Mouse (Mus musculus): Measurements from ENCODE around the gene Meis1.

Meis1 gene

DNA sequence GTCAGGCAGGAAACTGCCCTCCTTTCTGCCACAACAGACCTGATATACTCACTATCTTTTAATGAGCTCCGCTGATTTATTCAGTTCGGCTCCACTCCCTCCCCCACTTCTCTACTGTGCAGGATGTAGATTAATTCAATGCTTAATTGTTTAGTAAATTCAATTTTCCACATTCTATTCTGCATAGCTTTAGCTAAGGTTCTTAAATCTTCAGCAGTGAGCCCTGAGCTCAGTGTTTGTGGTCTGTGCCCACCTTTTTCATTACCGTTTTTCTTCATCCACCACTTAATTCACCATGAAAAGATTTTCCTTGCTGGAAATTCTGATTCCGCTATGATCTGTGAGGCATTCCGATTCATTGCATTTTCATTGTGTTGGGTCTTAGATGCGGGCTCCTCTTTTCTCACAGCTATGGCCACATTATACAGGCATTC, 28.5 kb downstream of the Meis1 start:
- DNase-seq (ENCODE audit: low spot score in 2 of 2), result no peak

DNA sequence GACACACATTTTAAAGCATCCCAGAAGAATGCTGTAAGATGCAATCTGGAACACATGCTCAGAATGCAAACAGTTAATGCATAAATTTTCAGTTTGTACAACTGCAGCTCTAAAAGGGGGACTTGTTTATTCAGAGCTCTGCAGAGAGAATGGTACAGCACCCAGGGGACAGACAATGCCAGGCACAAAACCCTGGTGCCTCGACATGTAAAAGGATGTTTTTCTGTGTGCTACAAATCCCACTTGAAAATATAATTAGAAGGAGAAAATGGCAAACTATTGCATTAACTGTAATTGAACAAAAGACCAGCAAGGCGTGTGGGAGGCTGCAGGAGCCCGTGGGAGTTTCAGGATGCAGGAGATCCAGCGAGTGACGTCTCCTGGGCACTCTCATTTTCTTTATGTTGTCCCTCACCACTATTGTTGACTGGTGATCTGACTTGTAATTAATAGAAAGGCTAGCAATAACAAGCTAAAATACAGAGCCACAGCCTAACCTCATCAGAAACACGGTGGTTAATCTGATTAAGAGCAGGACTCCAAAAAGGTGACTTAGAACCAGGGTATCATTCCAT, 29.0 kb downstream of the Meis1 start:
- DNase-seq (ENCODE audit: low spot score in 2 of 2), result no peak

DNA sequence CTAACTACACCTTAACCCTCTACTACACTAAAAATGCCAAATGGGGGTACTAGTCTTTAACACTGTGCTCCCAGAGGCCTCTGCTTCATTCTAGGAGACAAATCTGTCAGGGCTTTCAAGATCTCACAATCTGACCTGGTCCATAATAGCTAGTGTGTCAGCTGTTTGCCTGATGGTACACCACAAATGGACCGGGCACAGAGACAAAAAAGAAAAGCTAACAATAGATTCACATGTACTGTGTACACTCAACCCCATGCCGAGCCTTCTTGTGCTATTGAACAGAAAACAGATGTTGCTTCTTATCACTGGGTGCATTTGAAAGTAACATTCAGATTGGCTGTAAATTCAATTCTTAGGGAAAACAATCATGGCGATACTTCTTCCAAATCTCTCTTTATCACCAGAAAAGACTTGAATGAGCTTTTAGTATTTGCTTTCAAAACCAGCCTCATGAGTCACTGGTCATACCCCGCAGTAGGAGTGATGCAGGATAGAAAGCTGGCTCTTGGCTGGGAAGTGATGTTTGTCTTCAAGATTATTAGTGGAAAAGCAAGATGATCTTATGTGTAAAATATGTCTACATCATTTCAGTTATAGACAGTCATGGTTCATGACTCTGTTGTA, 30.0 kb downstream of the Meis1 start:
- DNase-seq (ENCODE audit: low spot score in 2 of 2), result no peak

DNA sequence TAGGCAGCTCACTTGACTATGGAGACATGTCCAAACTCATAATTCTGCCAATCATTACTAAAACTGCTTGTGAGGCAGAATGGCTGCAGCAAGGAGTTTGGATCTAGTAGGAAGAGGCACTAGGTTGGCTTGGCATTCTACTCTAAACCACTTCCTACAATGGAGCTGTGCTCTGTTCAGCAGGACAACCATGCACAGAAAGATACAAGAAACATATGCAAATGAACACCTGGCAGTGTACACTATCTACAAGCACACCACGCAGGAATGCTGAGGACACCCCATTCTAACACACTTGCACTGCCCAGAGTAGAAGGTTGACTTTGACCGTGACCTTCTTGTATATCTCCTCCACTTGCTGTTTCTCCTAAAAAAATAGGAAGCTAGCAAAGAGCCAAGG, 35.0 kb downstream of the Meis1 start:
- no peak for DNase-seq (ENCODE audit: low spot score in 2 of 2)

DNA sequence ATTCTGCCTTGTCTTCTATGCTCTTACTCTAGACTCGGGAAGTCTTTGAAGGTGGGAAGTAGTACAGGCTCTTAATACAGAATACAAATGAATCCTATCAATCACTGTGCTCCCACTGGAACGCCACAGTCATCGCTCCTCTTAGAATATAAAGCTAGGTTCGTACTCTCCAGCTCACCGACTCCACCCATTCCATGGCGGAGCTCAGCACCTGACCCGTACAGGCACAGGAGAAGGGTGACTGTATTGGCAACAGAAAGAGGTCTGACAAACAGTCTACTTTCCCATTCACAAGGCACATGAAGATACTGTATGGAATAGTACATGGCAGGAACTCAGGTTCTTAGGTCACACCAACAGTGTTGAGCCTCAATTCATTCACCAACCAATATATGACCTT, 35.5 kb downstream of the Meis1 start:
- DNase-seq (ENCODE audit: low spot score in 2 of 2), result no peak

DNA sequence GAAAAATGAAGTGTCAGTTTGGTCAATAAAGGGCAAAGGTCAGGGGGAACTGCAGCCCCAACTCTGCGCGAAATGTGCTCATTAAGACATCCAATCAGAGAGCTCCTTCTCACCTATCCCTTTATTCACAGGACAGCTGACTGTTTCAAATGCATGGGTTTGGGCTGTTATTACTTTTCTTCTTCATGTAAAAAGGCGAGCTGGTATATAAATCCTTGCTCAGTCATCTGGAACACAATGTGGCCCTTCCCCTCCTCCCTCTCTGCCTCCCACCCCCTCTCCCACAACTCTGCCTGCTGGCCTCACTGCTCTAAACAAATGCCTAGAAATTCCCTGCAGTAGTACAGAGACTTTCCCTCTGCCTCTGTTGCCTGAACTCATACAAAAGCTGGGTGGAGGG, 36.5 kb downstream of the Meis1 start:
- DNase-seq (ENCODE audit: low spot score in 2 of 2), result no peak

DNA sequence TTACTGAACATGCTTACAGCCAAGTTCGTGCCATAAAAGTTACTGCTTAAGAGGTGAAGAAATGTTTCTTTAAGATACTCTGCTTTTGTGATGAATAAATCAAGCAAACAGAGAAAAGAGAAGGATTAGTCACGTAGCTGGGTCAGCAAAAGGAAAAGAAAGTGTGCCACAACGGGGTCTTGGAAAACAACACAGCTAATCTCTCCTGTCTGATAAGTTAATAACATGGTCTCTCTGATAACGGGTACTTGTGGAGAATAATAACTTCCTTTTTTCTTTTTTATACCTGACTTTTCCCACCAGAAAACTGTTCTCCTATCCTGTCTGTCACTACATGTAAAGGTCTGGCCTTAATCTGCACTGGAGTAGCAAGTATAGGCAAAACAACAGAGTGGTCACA, 37.4 kb downstream of the Meis1 start:
- DNase-seq (ENCODE audit: low spot score in 2 of 2), result no peak

DNA sequence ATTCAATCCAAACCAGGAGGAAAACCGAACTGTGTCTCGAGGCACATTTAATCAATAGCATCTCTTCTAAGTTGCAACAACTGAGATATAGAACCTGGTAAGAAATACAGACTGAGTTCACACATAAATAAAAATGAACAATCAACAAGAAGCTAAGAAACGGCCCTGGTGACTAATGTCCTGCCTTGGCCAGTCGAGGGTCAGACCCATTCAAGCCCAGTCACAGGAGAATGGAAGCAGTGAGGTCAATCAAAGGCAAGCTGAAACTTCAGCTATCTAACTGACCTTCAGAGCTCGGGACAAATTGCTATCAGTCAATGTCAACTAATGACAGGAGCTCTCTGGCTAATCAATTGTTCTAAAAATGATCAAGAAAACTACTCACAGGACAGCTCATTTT, 38.2 kb downstream of the Meis1 start:
- DNase-seq (ENCODE audit: low spot score in 2 of 2), result no peak

DNA sequence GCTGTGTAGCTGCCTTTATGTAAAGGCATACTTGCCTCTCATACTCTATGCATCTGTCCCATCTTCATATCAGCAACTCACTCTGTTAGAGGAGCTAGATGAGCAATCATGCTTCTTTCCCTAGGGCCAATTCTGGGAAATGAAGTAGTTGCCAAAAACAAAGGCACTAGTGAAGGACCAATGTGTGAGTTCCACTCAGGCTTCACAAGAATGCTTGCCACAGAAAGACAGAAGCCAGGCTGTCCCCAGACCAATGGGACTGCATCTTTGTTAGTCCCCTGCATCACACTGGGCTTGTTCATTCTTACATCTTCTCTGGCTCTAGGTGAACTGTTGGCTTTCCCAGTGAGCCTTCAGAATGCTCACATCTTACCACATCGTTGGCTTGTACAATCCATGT, 43.7 kb downstream of the Meis1 start:
- no peak for DNase-seq (ENCODE audit: low spot score in 2 of 2)

DNA sequence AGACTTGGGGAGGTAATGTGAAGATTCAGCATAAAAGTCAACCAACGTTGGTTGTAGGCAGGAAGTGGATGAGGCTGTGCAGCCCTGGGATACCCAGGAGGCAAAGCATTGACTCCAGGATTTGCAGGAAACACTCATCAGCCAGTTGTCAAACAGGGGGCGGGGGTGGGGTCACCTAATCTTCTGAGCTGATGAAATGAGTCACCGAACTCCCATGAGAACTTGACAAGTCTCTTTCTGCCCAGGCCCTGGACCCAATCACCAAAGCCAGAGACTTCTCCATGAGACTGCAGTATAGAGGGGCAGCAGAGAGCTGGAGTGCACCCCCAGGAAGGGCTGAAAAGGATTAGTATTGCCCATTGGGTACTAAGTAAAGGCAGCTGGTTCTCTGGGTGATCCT, 45.0 kb downstream of the Meis1 start:
- DNase-seq (ENCODE audit: low spot score in 2 of 2), result no peak

DNA sequence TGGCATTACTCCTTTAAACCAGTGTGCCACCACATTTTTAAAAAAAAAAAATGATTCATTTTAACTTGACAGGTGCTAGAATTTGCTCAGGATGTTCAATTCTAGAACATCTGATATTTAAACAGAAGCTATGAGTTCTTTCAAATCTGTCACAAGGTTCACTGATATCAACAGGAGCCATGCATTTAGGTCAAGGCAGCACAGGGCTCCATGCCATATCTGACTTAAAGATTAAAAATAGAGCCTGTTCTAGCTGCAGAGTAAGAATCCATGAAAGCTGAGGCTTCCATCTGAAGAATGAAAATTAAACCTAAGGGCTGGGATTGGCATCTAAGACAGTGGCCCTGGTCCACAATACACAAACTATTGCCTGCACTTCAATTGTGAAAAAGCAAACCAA, 45.8 kb downstream of the Meis1 start:
- no peak for DNase-seq (ENCODE audit: low spot score in 2 of 2)

DNA sequence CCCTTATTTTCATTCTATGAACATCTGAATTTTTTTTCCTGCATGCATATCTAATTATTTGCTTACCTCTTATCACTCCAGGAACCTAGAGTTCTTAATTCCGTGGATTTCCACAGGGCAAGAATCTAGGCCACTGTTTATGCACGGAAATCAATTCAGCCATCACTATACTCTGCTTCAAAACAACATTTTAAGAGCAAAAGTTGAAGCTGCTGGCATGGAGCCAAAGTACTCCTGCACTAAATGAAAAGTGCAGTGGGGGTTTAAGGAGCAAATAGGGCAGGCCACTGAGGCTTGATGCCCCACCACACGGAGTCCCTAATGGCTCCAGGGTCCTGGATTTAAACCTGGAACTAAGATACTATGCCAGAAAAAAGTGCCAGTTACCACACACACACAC, 47.2 kb downstream of the Meis1 start:
- no peak for DNase-seq (ENCODE audit: low spot score in 2 of 2)

DNA sequence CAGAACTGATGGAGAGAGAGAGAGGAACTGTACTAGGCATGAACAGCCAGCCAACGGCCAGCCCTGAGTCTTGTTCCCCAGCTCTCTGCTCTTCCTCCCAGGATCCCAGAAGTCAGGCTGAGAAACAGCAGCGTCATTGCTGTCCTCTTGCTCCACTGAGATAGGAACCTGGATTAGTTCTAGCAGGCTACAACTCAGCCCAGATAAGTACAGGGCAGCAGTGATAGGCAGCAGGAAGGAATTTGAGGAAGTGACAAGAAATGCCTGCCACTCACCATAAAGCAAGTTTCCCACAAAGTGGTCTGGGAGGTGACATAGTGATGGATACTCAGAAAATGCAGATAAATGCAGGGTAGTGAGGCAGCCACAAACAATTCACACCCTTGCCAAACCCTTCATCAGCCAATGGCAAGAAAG, 48.9 kb downstream of the Meis1 start:
- no peak for DNase-seq (ENCODE audit: low spot score in 2 of 2)

DNA sequence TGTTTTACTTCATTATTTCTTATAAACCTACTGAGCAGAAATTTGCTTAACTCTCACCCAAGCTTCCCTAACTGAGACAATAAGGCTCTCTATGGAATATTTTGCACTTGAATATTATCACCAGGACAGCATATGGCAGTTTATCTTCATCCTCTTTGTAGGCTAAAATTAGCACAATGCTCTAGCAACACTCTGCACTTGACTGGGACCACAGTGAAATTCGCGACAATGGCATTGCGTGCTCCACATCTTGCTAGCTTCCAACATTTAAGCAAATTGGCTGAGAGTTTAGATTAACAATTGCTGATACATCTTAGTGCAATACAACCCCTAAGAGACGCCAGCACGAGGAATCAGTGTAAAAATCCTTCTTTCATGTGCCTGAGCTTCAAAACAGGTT, 54.4 kb downstream of the Meis1 start:
- DNase-seq (ENCODE audit: low spot score in 2 of 2), result no peak

DNA sequence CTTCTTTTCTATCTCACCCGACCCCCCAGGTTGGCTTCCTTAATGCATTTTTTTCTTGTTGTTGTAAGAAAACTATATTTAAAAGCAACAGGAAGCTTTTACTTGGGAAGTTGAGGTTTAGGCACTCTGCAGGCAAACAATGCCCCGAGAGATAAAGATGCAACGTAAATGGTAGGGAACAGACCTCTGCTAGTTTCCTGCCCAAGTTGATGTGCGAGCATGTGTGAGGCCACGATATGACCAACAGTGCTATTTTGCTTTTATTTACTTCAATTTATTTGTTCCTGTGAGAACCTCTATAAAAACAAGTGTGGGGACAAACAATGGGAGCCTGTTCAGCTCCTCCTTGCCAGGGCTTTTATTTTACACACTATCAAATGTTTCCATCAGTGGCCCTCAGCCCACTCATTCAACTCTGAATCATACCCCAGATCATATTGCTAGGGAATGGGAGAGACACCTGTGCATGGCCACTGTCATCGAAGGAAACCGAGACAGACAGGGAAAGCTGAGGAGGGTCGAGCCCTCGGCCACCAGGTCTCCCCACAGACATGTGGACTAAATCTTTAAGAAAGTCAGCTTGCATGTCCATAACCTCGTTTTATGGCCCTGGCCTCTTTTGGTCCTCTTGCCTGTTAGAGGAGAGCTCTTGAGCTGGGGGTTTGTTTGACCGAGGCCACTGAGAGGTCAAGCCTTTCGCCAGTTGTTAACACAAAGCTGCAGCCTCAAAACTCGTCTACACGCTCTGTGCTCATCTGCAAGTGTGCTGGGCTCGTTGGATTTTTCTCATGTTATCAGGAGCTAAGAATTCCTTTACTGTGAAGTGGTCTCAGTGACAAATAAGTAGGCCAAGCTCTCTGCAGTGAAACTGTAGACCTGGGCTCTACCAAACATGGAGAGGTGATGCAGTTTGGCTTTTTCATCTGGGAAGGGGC, 55.3 kb downstream of the Meis1 start:
- DNase-seq (ENCODE audit: low spot score in 2 of 2), result no peak

DNA sequence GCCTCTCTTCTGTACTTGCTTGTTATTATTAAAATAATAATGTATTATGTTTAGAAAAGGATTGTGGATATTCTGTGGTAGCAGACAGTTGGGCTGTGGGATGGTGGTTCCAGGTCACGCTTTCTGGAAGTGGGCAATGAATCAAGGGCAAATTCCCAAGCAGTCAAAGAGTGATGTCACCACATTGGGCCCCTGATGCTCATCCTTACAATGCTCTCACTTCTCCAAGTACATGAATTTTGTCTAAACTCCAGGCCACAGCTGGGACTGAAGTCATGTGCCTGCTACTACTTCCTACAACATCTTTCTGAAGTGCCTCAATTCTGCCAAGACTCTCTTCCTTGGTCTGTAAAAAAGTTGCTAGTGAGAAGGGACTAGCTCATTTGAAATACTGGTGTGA, 59.3 kb downstream of the Meis1 start:
- no peak for DNase-seq (ENCODE audit: low spot score in 2 of 2)

DNA sequence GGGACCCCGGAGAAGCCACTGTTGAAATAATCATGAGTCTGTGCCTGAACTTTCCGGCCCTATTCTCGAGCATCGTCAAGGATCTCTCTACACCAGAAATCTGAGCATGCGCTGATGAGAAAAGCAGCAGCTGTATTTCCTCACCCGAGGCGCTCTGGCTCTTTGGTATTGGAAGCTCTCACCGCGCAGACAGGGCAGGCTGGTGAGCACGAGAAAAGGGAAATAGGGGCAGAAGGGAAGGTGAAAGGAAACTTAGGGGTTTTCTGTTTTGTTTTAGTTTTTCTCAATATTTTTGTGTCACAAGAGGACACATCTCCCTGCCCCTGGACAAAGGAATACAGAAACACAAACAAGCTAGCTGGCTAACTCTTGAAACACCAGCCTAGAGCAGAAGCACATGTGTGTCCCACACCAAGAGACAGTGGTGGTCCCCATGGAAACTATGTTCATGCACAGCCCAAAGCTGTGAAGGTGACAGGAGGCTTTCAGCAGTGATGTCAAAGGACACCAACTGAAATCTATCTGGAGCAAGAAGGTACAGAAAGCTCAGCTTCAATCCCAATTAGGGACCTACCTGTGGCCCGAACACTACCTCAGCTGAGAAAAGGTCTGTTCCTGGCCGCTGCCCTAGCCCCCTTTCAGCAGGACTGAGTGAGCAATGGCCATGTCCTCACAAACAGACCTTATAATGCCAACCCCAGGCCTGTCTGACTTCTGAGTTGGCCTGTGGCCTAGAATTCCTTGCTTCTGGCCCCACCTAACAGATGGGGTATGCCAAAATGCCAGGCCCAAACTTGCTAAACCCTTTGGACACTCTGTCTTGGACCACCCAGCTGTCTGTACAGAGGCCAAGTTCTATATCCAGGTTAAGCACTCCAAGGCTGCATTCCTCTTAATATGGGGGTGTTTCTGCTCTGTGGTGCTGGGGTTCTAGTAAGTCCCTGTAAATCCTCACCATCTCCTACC, 60.7 kb downstream of the Meis1 start:
- DNase-seq (ENCODE audit: low spot score in 2 of 2), result no peak

DNA sequence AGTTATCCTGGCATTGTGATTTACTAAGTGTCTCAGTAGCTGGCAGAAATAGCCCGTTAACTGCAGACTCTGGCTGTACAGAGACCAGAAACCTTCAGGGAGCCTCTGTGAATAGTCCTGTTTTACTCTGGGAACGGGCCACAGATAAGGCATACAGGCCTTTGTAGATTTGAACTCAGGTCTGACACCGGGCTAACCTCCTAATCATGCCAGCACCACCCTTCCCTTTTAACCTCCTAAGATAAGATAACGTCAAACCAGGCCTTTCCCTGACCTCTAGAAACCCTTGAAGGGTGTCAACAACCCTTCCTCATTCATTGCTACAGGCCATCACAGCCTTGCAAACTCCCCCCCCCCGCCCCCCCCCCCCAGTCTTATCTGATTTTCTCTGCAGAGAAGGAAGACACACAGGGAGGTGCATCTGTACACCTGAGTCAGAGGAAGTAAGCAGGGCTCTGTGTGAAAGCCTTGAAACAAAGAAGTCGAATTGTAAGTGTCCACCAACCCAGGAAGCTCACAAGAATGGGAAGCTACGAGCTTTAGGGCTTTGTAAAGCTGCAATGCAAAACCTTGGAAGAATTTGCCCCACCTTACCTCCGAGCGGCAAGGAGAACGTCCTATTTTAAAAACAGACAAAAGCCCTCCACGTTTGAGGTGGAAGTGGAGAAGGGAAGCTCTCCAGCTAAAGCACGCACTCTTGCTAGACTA, 61.5 kb downstream of the Meis1 start:
- DNase-seq (ENCODE audit: low spot score in 2 of 2), result no peak

DNA sequence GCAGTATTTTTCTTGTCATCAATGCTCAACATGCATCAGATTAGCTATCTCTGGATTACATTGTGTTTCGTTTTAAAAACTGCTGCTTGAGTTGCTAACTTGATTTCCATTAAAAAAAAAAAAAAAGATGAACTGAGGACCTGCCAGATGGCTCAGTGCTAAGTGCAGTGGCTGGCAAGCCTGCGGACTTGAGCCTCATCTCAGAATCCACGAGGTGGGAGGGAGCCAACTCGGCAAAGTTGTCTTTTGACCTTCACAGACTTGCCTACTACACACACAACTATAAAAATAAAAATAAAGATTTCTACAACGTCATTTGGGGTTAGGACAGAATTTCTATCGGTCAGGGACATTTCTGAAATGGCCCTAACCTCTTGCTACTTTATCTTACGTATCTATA, 62.8 kb downstream of the Meis1 start:
- no peak for DNase-seq (ENCODE audit: low spot score in 2 of 2)

DNA sequence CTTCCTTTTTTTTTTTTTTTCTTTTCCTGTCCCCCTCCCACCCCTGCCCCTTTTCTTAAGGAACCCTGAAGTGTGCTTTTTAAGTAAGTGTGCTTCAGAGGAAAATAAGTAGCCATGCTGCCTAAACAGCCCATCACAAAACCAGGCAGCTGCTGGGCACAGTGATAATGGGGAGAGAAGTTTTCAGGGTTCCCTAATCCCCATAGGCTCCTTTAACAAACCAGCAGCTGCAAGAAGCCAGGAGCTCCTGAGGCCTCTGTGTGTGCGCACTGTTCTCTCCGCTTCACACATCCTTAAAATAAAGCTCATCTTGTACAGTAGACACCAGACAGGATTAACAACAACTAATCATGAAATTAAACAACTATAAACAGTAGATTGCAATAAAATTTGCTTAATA, 63.9 kb downstream of the Meis1 start:
- no peak for DNase-seq (ENCODE audit: low spot score in 2 of 2)

DNA sequence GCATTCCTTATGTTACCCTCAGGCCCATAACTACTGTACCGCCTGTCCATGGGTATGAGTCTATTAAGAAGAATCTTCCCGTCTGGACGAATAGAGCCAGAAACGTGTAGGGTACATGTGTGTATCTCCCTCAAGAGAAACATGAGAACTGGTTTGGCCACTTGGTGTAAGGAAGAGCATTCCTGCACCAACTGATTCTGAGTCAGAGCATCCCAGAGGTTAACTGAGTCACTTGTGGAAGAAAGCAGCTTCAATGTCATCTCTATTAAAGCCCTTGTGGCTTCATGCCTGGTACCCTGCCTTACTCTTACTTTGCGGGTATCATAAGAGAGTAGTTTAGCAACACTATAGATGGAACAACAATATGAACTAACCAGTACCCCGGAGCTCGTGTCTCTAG, 64.9 kb downstream of the Meis1 start:
- no peak for DNase-seq (ENCODE audit: low spot score in 2 of 2)

All from left cerebral cortex, adult 9 months (tissue).